13 mouse cellular contexts compared by ENCODE assay signal in genomic region chr11:78153778-78154177, GRCm38 (mm10). TPM values are rescaled to one million over a fixed set of nuclear protein-coding genes. Genes with fewer than 3 reads are reported as not detected.
A peak's percentile ranks its signal among the peaks of the same experiment; 100 is the strongest.
DNase-seq lines count a peak whose midpoint lies in the region; ATAC-seq and TF ChIP-seq lines count a peak whose summit lies in the region.
"Had no signal": no experiment of that assay in that cellular context is flagged by ENCODE, and none has a peak within 500 bp of the region (broad histone marks: within the 10 kb centered on the region; RNA-seq: fewer than 3 reads in every experiment).

No protein-coding gene starts in this region.

- no peaks in the 10 kb centered on the region for H3K9me3 ChIP-seq in forebrain, embryonic 11.5 days (ENCODE audit: control insufficient read depth, low read length)
- no peaks in the 10 kb centered on the region for H3K9me3 ChIP-seq in forebrain, embryonic 10.5 days
- H3K9me3 ChIP-seq in limb, embryonic 11.5 days (ENCODE audit: control insufficient read depth, low read length): no peaks in the 10 kb centered on the region
- no peaks in the 10 kb centered on the region for H3K9me3 ChIP-seq in stomach, postnatal 0 days (ENCODE audit: control insufficient read depth, low read length)
- no peaks in the 10 kb centered on the region for H3K9me3 ChIP-seq in intestine, embryonic 15.5 days
- H3K9me3 ChIP-seq: kidney, embryonic 15.5 days had no signal

- H3K27me3 ChIP-seq in forebrain, embryonic 11.5 days (ENCODE audit: control insufficient read depth, insufficient read depth, low read length): no peaks in the 10 kb centered on the region
- no peaks in the 10 kb centered on the region for H3K27me3 ChIP-seq in forebrain, embryonic 10.5 days (ENCODE audit: poor library complexity, severe bottlenecking)
- no peaks in the 10 kb centered on the region for H3K27me3 ChIP-seq in limb, embryonic 11.5 days (ENCODE audit: control insufficient read depth, insufficient read depth, low read length)
- no peaks in the 10 kb centered on the region for H3K27me3 ChIP-seq in stomach, postnatal 0 days (ENCODE audit: control insufficient read depth, insufficient read depth, low read length)
- H3K27me3 ChIP-seq in intestine, embryonic 15.5 days (replicated peaks): no peaks in the 10 kb centered on the region
- H3K27me3 ChIP-seq: kidney, embryonic 15.5 days had no signal

- no peak overlapping the region for H3K4me3 ChIP-seq in forebrain, embryonic 11.5 days (ENCODE audit: low read depth, low read length)
- no peak overlapping the region for H3K4me3 ChIP-seq in forebrain, embryonic 10.5 days
- no peak overlapping the region for H3K4me3 ChIP-seq in limb, embryonic 11.5 days (ENCODE audit: low read depth, low read length)
- no peak overlapping the region for H3K4me3 ChIP-seq in stomach, postnatal 0 days (ENCODE audit: low read depth, low read length)
- no peak overlapping the region for H3K4me3 ChIP-seq in intestine, embryonic 15.5 days (replicated peaks)
- H3K4me3 ChIP-seq: kidney, embryonic 15.5 days had no signal

- ATAC-seq in forebrain, embryonic 11.5 days (replicated peaks; ENCODE audit: low FRiP score): 0 out of 2 replicates have a peak, but pooled peaks have one; percentile 27
- no peak for ATAC-seq in limb, embryonic 11.5 days (ENCODE audit: insufficient number of reproducible peaks, low FRiP score, low TSS enrichment, low read depth)
- peak; percentile 41; the same call in 1 of the 2 replicates for ATAC-seq in stomach, postnatal 0 days (ENCODE audit: low FRiP score, low TSS enrichment)
- no peak for ATAC-seq in intestine, embryonic 15.5 days

- no peak for TF ChIP-seq CTCF in stomach, postnatal 0 days (IDR thresholded peaks at IDR 0.05; ENCODE audit: low read depth)

- H3K4me2 ChIP-seq in forebrain, embryonic 11.5 days (ENCODE audit: low read depth, low read length, severe bottlenecking): no peak overlapping the region
- no peak overlapping the region for H3K4me2 ChIP-seq in limb, embryonic 11.5 days (ENCODE audit: low read depth, severe bottlenecking)
- no peak overlapping the region for H3K4me2 ChIP-seq in stomach, postnatal 0 days (replicated peaks; ENCODE audit: low read depth)
- H3K4me2 ChIP-seq in intestine, embryonic 15.5 days (replicated peaks): no peak overlapping the region
- H3K4me2 ChIP-seq: kidney, embryonic 15.5 days had no signal

- no peak for TF ChIP-seq EP300 in stomach, postnatal 0 days (optimal IDR thresholded peaks at IDR 0.05)

- WGBS in forebrain, embryonic 11.5 days: 92% methylated on average over 13 of the region's 13 CpGs
- 94% methylated on average over 13 of the region's 13 CpGs for WGBS in forebrain, embryonic 10.5 days
- WGBS in limb, embryonic 11.5 days: 88% methylated on average over 13 of the region's 13 CpGs
- WGBS in stomach, postnatal 0 days: 80% methylated on average over 13 of the region's 13 CpGs
- WGBS in intestine, embryonic 15.5 days: 88% methylated on average over 13 of the region's 13 CpGs

- H3K36me3 ChIP-seq in forebrain, embryonic 11.5 days (ENCODE audit: control insufficient read depth, insufficient read depth, low read length): peaks cover 15% of the 10 kb centered on the region
- peaks cover 97% of the 10 kb centered on the region for H3K36me3 ChIP-seq in forebrain, embryonic 10.5 days (replicated peaks)
- peaks cover 24% of the 10 kb centered on the region; the same call in 1 of the 2 replicates for H3K36me3 ChIP-seq in limb, embryonic 11.5 days (ENCODE audit: control insufficient read depth, insufficient read depth, low read length)
- peaks cover 14% of the 10 kb centered on the region for H3K36me3 ChIP-seq in stomach, postnatal 0 days (ENCODE audit: control insufficient read depth, insufficient read depth, low read length)
- peaks cover 28% of the 10 kb centered on the region for H3K36me3 ChIP-seq in intestine, embryonic 15.5 days

- DNase-seq in forebrain, embryonic 11.5 days (ENCODE audit: low spot score): no peak
- no peak for DNase-seq in forebrain, embryonic 10.5 days (ENCODE audit: extremely low spot score, low spot score)
- peak; percentile 26 for DNase-seq in lung, postnatal 10 days
- no peak for DNase-seq in lung, postnatal 25 days (ENCODE audit: low spot score)
- no peak for DNase-seq in limb, embryonic 11.5 days (ENCODE audit: low spot score)
- DNase-seq in stomach, postnatal 0 days (ENCODE audit: low spot score): no peak
- DNase-seq in right cerebral cortex, postnatal 4 days: no peak
- DNase-seq: gastrocnemius, postnatal 25 days; heart, postnatal 14 days; liver; thymus, adult 2 months had no signal

- H3K27ac ChIP-seq in forebrain, embryonic 11.5 days (ENCODE audit: low read depth, low read length): no peak overlapping the region
- no peak overlapping the region for H3K27ac ChIP-seq in forebrain, embryonic 10.5 days
- H3K27ac ChIP-seq in limb, embryonic 11.5 days (replicated peaks; ENCODE audit: low read depth, low read length): 0 out of 2 replicates have a peak overlapping the region, but pooled peaks have one; percentile 45
- peak overlapping the region; percentile 75; the same call in 1 of the 2 replicates for H3K27ac ChIP-seq in stomach, postnatal 0 days (replicated peaks)
- H3K27ac ChIP-seq in intestine, embryonic 15.5 days: no peak overlapping the region

- no peaks in the 10 kb centered on the region for H3K4me1 ChIP-seq in forebrain, embryonic 11.5 days (replicated peaks; ENCODE audit: control insufficient read depth, insufficient read depth, low read length)
- H3K4me1 ChIP-seq in forebrain, embryonic 10.5 days: peaks cover 4% of the 10 kb centered on the region; the same call in 1 of the 2 replicates
- H3K4me1 ChIP-seq in limb, embryonic 11.5 days (ENCODE audit: control insufficient read depth, insufficient read depth, low read length): no peaks in the 10 kb centered on the region
- H3K4me1 ChIP-seq in stomach, postnatal 0 days (replicated peaks; ENCODE audit: control insufficient read depth, insufficient read depth): peaks cover 5% of the 10 kb centered on the region; the same call in 1 of the 2 replicates
- peaks cover 16% of the 10 kb centered on the region; the same call in 1 of the 2 replicates for H3K4me1 ChIP-seq in intestine, embryonic 15.5 days (replicated peaks)

- H3K9ac ChIP-seq in forebrain, embryonic 11.5 days (ENCODE audit: low read length): no peak overlapping the region
- H3K9ac ChIP-seq in limb, embryonic 11.5 days (ENCODE audit: low read length): no peak overlapping the region
- 0 out of 2 replicates have a peak overlapping the region, but pooled peaks have one; percentile 13 for H3K9ac ChIP-seq in stomach, postnatal 0 days (ENCODE audit: low read length)
- H3K9ac ChIP-seq in intestine, embryonic 15.5 days: no peak overlapping the region
- H3K9ac ChIP-seq: kidney, embryonic 15.5 days had no signal

RNA-seq across cellular contexts. Expression of gene Traf4, which starts 11.6 kb away (rescaled TPM):
- 77.7 and 79.6 TPM in 2 replicates for polyA plus RNA-seq in forebrain, embryonic 11.5 days (2014; fragmentation: Nextera tagmentation; extraction: Ambion mirVana)
- 97.6 and 104 TPM in 2 replicates for polyA plus RNA-seq in forebrain, embryonic 10.5 days (2016; fragmentation: Nextera tagmentation; extraction: Ambion mirVana)
- 92.6 and 114 TPM in 2 replicates for polyA plus RNA-seq in limb, embryonic 11.5 days (2014; fragmentation: Nextera tagmentation; extraction: Ambion mirVana)
- polyA plus RNA-seq in stomach, postnatal 0 days (2015; fragmentation: Nextera tagmentation; extraction: Ambion mirVana): 22.4 and 26.9 TPM in 2 replicates
- polyA plus RNA-seq in intestine, embryonic 15.5 days (2015; fragmentation: Nextera tagmentation; extraction: Ambion mirVana): 74.7 and 77.2 TPM in 2 replicates

RNA-seq across cellular contexts. Expression of gene Nek8, which starts 22.7 kb away (rescaled TPM):
- polyA plus RNA-seq in forebrain, embryonic 11.5 days (2014; fragmentation: Nextera tagmentation; extraction: Ambion mirVana): 7.6 and 9.6 TPM in 2 replicates
- 10.6 and 11.7 TPM in 2 replicates for polyA plus RNA-seq in forebrain, embryonic 10.5 days (2016; fragmentation: Nextera tagmentation; extraction: Ambion mirVana)
- polyA plus RNA-seq in limb, embryonic 11.5 days (2014; fragmentation: Nextera tagmentation; extraction: Ambion mirVana): 15.0 and 15.5 TPM in 2 replicates
- polyA plus RNA-seq in stomach, postnatal 0 days (2015; fragmentation: Nextera tagmentation; extraction: Ambion mirVana): 6.4 and 7.4 TPM in 2 replicates
- polyA plus RNA-seq in intestine, embryonic 15.5 days (2015; fragmentation: Nextera tagmentation; extraction: Ambion mirVana): 14.4 and 17.1 TPM in 2 replicates

RNA-seq across cellular contexts. Expression of gene Tlcd1, which starts 22.7 kb away (rescaled TPM):
- polyA plus RNA-seq in forebrain, embryonic 11.5 days (2014; fragmentation: Nextera tagmentation; extraction: Ambion mirVana): 7.1 and 9.9 TPM in 2 replicates
- 10.0 and 11.3 TPM in 2 replicates for polyA plus RNA-seq in forebrain, embryonic 10.5 days (2016; fragmentation: Nextera tagmentation; extraction: Ambion mirVana)
- 8.7 and 10.4 TPM in 2 replicates for polyA plus RNA-seq in limb, embryonic 11.5 days (2014; fragmentation: Nextera tagmentation; extraction: Ambion mirVana)
- 41.3 and 45.6 TPM in 2 replicates for polyA plus RNA-seq in stomach, postnatal 0 days (2015; fragmentation: Nextera tagmentation; extraction: Ambion mirVana)
- 39.1 and 39.8 TPM in 2 replicates for polyA plus RNA-seq in intestine, embryonic 15.5 days (2015; fragmentation: Nextera tagmentation; extraction: Ambion mirVana)

RNA-seq across cellular contexts. Expression of gene Rpl23a, which starts 29.6 kb away (rescaled TPM):
- 1,094 and 1,161 TPM in 2 replicates for polyA plus RNA-seq in forebrain, embryonic 11.5 days (2014; fragmentation: Nextera tagmentation; extraction: Ambion mirVana)
- 1,073 and 1,096 TPM in 2 replicates for polyA plus RNA-seq in forebrain, embryonic 10.5 days (2016; fragmentation: Nextera tagmentation; extraction: Ambion mirVana)
- 1,529 and 1,574 TPM in 2 replicates for polyA plus RNA-seq in limb, embryonic 11.5 days (2014; fragmentation: Nextera tagmentation; extraction: Ambion mirVana)
- polyA plus RNA-seq in stomach, postnatal 0 days (2015; fragmentation: Nextera tagmentation; extraction: Ambion mirVana): 1,145 and 1,168 TPM in 2 replicates
- polyA plus RNA-seq in intestine, embryonic 15.5 days (2015; fragmentation: Nextera tagmentation; extraction: Ambion mirVana): 1,310 and 1,463 TPM in 2 replicates

RNA-seq across cellular contexts. Expression of gene Rab34, which starts 34.5 kb away (rescaled TPM):
- polyA plus RNA-seq in forebrain, embryonic 11.5 days (2014; fragmentation: Nextera tagmentation; extraction: Ambion mirVana): 54.7 and 58.8 TPM in 2 replicates
- 70.7 and 73.3 TPM in 2 replicates for polyA plus RNA-seq in forebrain, embryonic 10.5 days (2016; fragmentation: Nextera tagmentation; extraction: Ambion mirVana)
- polyA plus RNA-seq in limb, embryonic 11.5 days (2014; fragmentation: Nextera tagmentation; extraction: Ambion mirVana): 142 and 144 TPM in 2 replicates
- polyA plus RNA-seq in stomach, postnatal 0 days (2015; fragmentation: Nextera tagmentation; extraction: Ambion mirVana): 59.0 and 61.4 TPM in 2 replicates
- polyA plus RNA-seq in intestine, embryonic 15.5 days (2015; fragmentation: Nextera tagmentation; extraction: Ambion mirVana): 87.9 and 91.4 TPM in 2 replicates

Comparison
In these comparisons a context has a peak if more than half of its experiments do, and no peak if none do; other contexts are left out.
1. ATAC-seq: peak in forebrain, embryonic 11.5 days (single experiment) and stomach, postnatal 0 days (single experiment); none in limb, embryonic 11.5 days (single experiment) and intestine, embryonic 15.5 days (single experiment).
2. H3K27ac ChIP-seq: peak in limb, embryonic 11.5 days (single experiment) and stomach, postnatal 0 days (single experiment); none in forebrain, embryonic 11.5 days (single experiment), forebrain, embryonic 10.5 days (single experiment) and intestine, embryonic 15.5 days (single experiment).